Mouse (Mus musculus) left cerebral cortex, adult 6 months (tissue): Measurements from ENCODE around the gene Hs3st3a1. TPM values are rescaled to one million over a fixed set of nuclear protein-coding genes. Genes with fewer than 3 reads are reported as not detected.

Experiments
- long read RNA-seq, 2 experiments: library from polyadenylated mRNA; unstranded; transcript quantifications; one replicate each; pipeline ENCODE4 v2.0.0; 2019 to 2020
- polyA plus RNA-seq: library from polyadenylated mRNA; unstranded; fragments of <200 nt; fragmentation: Nextera tagmentation; gene quantifications from 2 replicates; pipeline ENCODE4 v1.2.3, GENCODE M21; 2021

Gene Hs3st3a1
- 0.48 and 1.0 TPM in 2 replicates for polyA plus RNA-seq
- long read RNA-seq, experiment 1: 0 reads
- long read RNA-seq, experiment 2, partial matches to known transcripts: 0 of 1 reads
- long read RNA-seq, experiment 2, other reads (novel, unspliced or antisense): 1 of 1 reads

GRCm38 (mm10) chr11:64434611-64435545, at the start of gene Hs3st3a1:
TSS of gene Hs3st3a1 (plus strand) at chr11:64435332.

GRCm38 (mm10) chr11:64436412-64436727, 1.2 kb downstream of the Hs3st3a1 start, which contains the start of gene F930015N05Rik:
TSS of gene F930015N05Rik (minus strand) at chr11:64436653.

Other genes starting within 250 kb of the Hs3st3a1 start
- 1.2 and 2.5 TPM in 2 replicates for gene F930015N05Rik, start 1.3 kb downstream of the Hs3st3a1 start, polyA plus RNA-seq